Comparison of ENCODE assay signal across 8 mouse cellular contexts in the genomic region with DNA sequence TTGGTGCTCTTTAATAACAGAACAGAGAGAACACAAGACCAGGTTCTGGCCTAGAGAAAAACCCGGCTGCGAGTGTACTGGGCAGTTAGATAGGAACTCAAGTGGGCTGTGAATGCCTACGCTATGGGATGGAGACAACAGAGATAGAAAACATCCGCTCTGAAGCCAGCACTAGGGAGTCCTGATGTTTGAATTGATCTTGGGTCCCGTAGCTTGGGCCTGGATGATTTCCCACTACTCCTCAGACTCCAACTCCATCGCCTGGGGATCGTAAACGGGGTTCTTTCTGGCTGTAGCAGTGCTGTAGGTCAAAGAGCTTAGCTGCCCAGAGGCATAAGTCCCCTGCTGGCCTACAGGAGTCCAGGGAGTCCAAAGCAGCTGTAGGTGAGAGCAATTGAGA. TPM values are rescaled to one million over a fixed set of nuclear protein-coding genes. Genes with fewer than 3 reads are reported as not detected.
DNase-seq lines count a peak whose midpoint lies in the region; ATAC-seq lines count a peak whose summit lies in the region.

No protein-coding gene starts in this region.

- peak overlapping the region; percentile 80 for H3K9ac ChIP-seq in heart, embryonic 15.5 days
- peak overlapping the region; percentile 87 for H3K9ac ChIP-seq in hindbrain, embryonic 12.5 days
- H3K9ac ChIP-seq in midbrain, embryonic 13.5 days (replicated peaks) = peak overlapping the region; percentile 90

- intact Hi-C loops in heart, postnatal 14 days (cut with DNase I) = loop anchor here (5.0 kb wide), 1 partner anchor 69 kb away; no protein-coding TSS in a partner anchor
- intact Hi-C loops in left cerebral cortex, postnatal 25 days (cut with DNase I) = loop anchor here (1.0 to 5.0 kb wide), 2 partner anchors 34 to 69 kb away; partner anchors contain the start of gene Pfn1

- no peaks in the 10 kb centered on the region for H3K9me3 ChIP-seq in heart, embryonic 15.5 days (replicated peaks)
- H3K9me3 ChIP-seq in hindbrain, embryonic 12.5 days (replicated peaks) = no peaks in the 10 kb centered on the region
- no peaks in the 10 kb centered on the region for H3K9me3 ChIP-seq in midbrain, embryonic 13.5 days

- H3K4me3 ChIP-seq in heart, embryonic 15.5 days = peak overlapping the region; percentile 74
- peak overlapping the region; percentile 91 for H3K4me3 ChIP-seq in hindbrain, embryonic 12.5 days
- H3K4me3 ChIP-seq in midbrain, embryonic 13.5 days (replicated peaks) = peak overlapping the region; percentile 88

- peak overlapping the region; percentile 90 for H3K27ac ChIP-seq in heart, embryonic 15.5 days
- peak overlapping the region; percentile 83 for H3K27ac ChIP-seq in hindbrain, embryonic 12.5 days
- H3K27ac ChIP-seq in midbrain, embryonic 13.5 days = peak overlapping the region; percentile 84

- H3K27me3 ChIP-seq in heart, embryonic 15.5 days = no peaks in the 10 kb centered on the region
- H3K27me3 ChIP-seq in hindbrain, embryonic 12.5 days = peaks cover 3% of the 10 kb centered on the region; the same call in 1 of the 2 replicates
- no peaks in the 10 kb centered on the region for H3K27me3 ChIP-seq in midbrain, embryonic 13.5 days

- no peak for ATAC-seq in heart, embryonic 15.5 days (replicated peaks; ENCODE audit: insufficient number of reproducible peaks, insufficient read depth, low FRiP score, low read depth)
- ATAC-seq in hindbrain, embryonic 12.5 days (ENCODE audit: low FRiP score) = peak; percentile 19; the same call in 1 of the 2 replicates
- no peak for ATAC-seq in midbrain, embryonic 13.5 days

- H3K4me2 ChIP-seq in heart, embryonic 15.5 days = peak overlapping the region; percentile 90
- H3K4me2 ChIP-seq in hindbrain, embryonic 12.5 days (replicated peaks) = peak overlapping the region; percentile 79
- H3K4me2 ChIP-seq in midbrain, embryonic 13.5 days (replicated peaks) = peak overlapping the region; percentile 75

- peaks cover 22% of the 10 kb centered on the region for H3K4me1 ChIP-seq in heart, embryonic 15.5 days (replicated peaks)
- H3K4me1 ChIP-seq in hindbrain, embryonic 12.5 days = peaks cover 19% of the 10 kb centered on the region
- peaks cover 29% of the 10 kb centered on the region for H3K4me1 ChIP-seq in midbrain, embryonic 13.5 days (replicated peaks)

- 15% methylated on average over 8 of the region's 8 CpGs for WGBS in heart, embryonic 15.5 days
- 8% methylated on average over 8 of the region's 8 CpGs for WGBS in hindbrain, embryonic 12.5 days
- 8% methylated on average over 8 of the region's 8 CpGs for WGBS in midbrain, embryonic 13.5 days

- no peak for DNase-seq in heart, postnatal 14 days
- peak; percentile 51 for DNase-seq in adipocyte (ENCODE audit: low spot score)
- DNase-seq in left cerebral cortex, adult 9 months (ENCODE audit: low spot score in 2 of 2) = no peak
- DNase-seq in left cerebral cortex, postnatal 25 days (ENCODE audit: low spot score in 2 of 2) = no peak
- no peak for DNase-seq in cerebellum, adult 9-11 months

- H3K36me3 ChIP-seq in heart, embryonic 15.5 days = peaks cover 23% of the 10 kb centered on the region
- H3K36me3 ChIP-seq in hindbrain, embryonic 12.5 days = peaks cover 19% of the 10 kb centered on the region
- H3K36me3 ChIP-seq in midbrain, embryonic 13.5 days = peaks cover 20% of the 10 kb centered on the region

RNA-seq across cellular contexts. Expression of gene Camta2, which starts 0.5 kb away (rescaled TPM):
- polyA plus RNA-seq in heart, embryonic 15.5 days (2015; fragmentation: Nextera tagmentation; extraction: Ambion mirVana) = 11.3 and 16.0 TPM in 2 replicates
- total RNA-seq in heart, postnatal 14 days (2021) = 10 to 100 TPM; 38.3 to 40.0 TPM
- polyA plus RNA-seq in hindbrain, embryonic 12.5 days (2016; fragmentation: Nextera tagmentation; extraction: Ambion mirVana) = 15.2 and 15.7 TPM in 2 replicates
- 15.3 and 16.4 TPM in 2 replicates for polyA plus RNA-seq in midbrain, embryonic 13.5 days (2015; fragmentation: Nextera tagmentation; extraction: Ambion mirVana)
- total RNA-seq in left cerebral cortex, postnatal 25 days (2021) = 100 to 1,000 TPM; 226 to 234 TPM

RNA-seq across cellular contexts. Expression of gene Inca1, which starts 11.6 kb away (rescaled TPM):
- 1.4 and 2.2 TPM in 2 replicates for polyA plus RNA-seq in heart, embryonic 15.5 days (2015; fragmentation: Nextera tagmentation; extraction: Ambion mirVana)
- 1 to 10 TPM; 3.0 to 4.7 TPM for total RNA-seq in heart, postnatal 14 days (2021)
- 0.99 and 1.4 TPM in 2 replicates for polyA plus RNA-seq in hindbrain, embryonic 12.5 days (2016; fragmentation: Nextera tagmentation; extraction: Ambion mirVana)
- 0.94 and 1.8 TPM in 2 replicates for polyA plus RNA-seq in midbrain, embryonic 13.5 days (2015; fragmentation: Nextera tagmentation; extraction: Ambion mirVana)
- total RNA-seq in left cerebral cortex, postnatal 25 days (2021) = 1 to 10 TPM; 1.5 to 2.5 TPM

RNA-seq across cellular contexts. Expression of gene Kif1c, which starts 12.0 kb away (rescaled TPM):
- 5.3 and 5.5 TPM in 2 replicates for polyA plus RNA-seq in heart, embryonic 15.5 days (2015; fragmentation: Nextera tagmentation; extraction: Ambion mirVana)
- total RNA-seq in heart, postnatal 14 days (2021) = 100 to 1,000 TPM; 322 to 323 TPM
- 2.3 and 3.0 TPM in 2 replicates for polyA plus RNA-seq in hindbrain, embryonic 12.5 days (2016; fragmentation: Nextera tagmentation; extraction: Ambion mirVana)
- 1.4 and 2.1 TPM in 2 replicates for polyA plus RNA-seq in midbrain, embryonic 13.5 days (2015; fragmentation: Nextera tagmentation; extraction: Ambion mirVana)
- total RNA-seq in left cerebral cortex, postnatal 25 days (2021) = 10 to 100 TPM; 51.3 to 53.2 TPM

RNA-seq across cellular contexts. Expression of gene Spag7, which starts 19.2 kb away (rescaled TPM):
- polyA plus RNA-seq in heart, embryonic 15.5 days (2015; fragmentation: Nextera tagmentation; extraction: Ambion mirVana) = 168 and 186 TPM in 2 replicates
- total RNA-seq in heart, postnatal 14 days (2021) = 10 to 100 TPM; 83.4 to 84.4 TPM
- polyA plus RNA-seq in hindbrain, embryonic 12.5 days (2016; fragmentation: Nextera tagmentation; extraction: Ambion mirVana) = 143 and 144 TPM in 2 replicates
- 180 and 181 TPM in 2 replicates for polyA plus RNA-seq in midbrain, embryonic 13.5 days (2015; fragmentation: Nextera tagmentation; extraction: Ambion mirVana)
- total RNA-seq in left cerebral cortex, postnatal 25 days (2021) = 10 to 100 TPM; 49.3 to 50.7 TPM

RNA-seq across cellular contexts. Expression of gene Eno3, which starts 31.4 kb away (rescaled TPM):
- polyA plus RNA-seq in heart, embryonic 15.5 days (2015; fragmentation: Nextera tagmentation; extraction: Ambion mirVana) = 389 and 492 TPM in 2 replicates
- 1,000 to 10,000 TPM; 1,878 to 1,971 TPM for total RNA-seq in heart, postnatal 14 days (2021)
- polyA plus RNA-seq in hindbrain, embryonic 12.5 days (2016; fragmentation: Nextera tagmentation; extraction: Ambion mirVana) = 14.9 and 18.5 TPM in 2 replicates
- polyA plus RNA-seq in midbrain, embryonic 13.5 days (2015; fragmentation: Nextera tagmentation; extraction: Ambion mirVana) = 8.0 and 9.5 TPM in 2 replicates
- 1 to 10 TPM; 7.0 to 9.0 TPM for total RNA-seq in left cerebral cortex, postnatal 25 days (2021)
